Mouse (Mus musculus) kidney, adult 18-20 months (tissue): Measurements from ENCODE around the gene Myo1d.

Experiments used
- DNase-seq: peaks from one replicate; pipeline ENCODE4 v3.0.0; 2021

Myo1d gene

GRCm38 (mm10) chr11:80529149-80529548, 250.7 kb downstream of the Myo1d start:
- DNase-seq: no peak

- DNase-seq: no peak
Measured at GRCm38 (mm10) chr11:80527697-80528096, 252.1 kb downstream of the Myo1d start.

- no peak for DNase-seq
Measured at GRCm38 (mm10) chr11:80524213-80524612, 255.6 kb downstream of the Myo1d start.

GRCm38 (mm10) chr11:80523410-80523809, 256.4 kb downstream of the Myo1d start:
- no peak for DNase-seq

GRCm38 (mm10) chr11:80522852-80523251, 257.0 kb downstream of the Myo1d start:
- DNase-seq: no peak

GRCm38 (mm10) chr11:80521148-80521547, 258.7 kb downstream of the Myo1d start:
- no peak for DNase-seq

GRCm38 (mm10) chr11:80518421-80519367, 261.1 kb downstream of the Myo1d start:
- no peak for DNase-seq

GRCm38 (mm10) chr11:80515895-80516294, 263.9 kb downstream of the Myo1d start:
- DNase-seq: no peak

GRCm38 (mm10) chr11:80515346-80515745, 264.5 kb downstream of the Myo1d start:
- DNase-seq: no peak

GRCm38 (mm10) chr11:80513796-80514195, 266.0 kb downstream of the Myo1d start:
- no peak for DNase-seq

- DNase-seq: no peak
Measured at GRCm38 (mm10) chr11:80512313-80513056, 267.3 kb downstream of the Myo1d start.

GRCm38 (mm10) chr11:80510124-80510523, 269.7 kb downstream of the Myo1d start:
- DNase-seq: no peak

- no peak for DNase-seq
Measured at GRCm38 (mm10) chr11:80509176-80509506, 270.7 kb downstream of the Myo1d start.

GRCm38 (mm10) chr11:80508361-80509175, 271.3 kb downstream of the Myo1d start:
- no peak for DNase-seq

GRCm38 (mm10) chr11:80507791-80508190, 272.0 kb downstream of the Myo1d start:
- no peak for DNase-seq

- DNase-seq: no peak
Measured at GRCm38 (mm10) chr11:80506483-80506882, 273.3 kb downstream of the Myo1d start.

- DNase-seq: no peak
Measured at GRCm38 (mm10) chr11:80505581-80505980, 274.2 kb downstream of the Myo1d start.

GRCm38 (mm10) chr11:80504519-80505385, 275.1 kb downstream of the Myo1d start:
- no peak for DNase-seq

- no peak for DNase-seq
Measured at GRCm38 (mm10) chr11:80503726-80504452, 275.9 kb downstream of the Myo1d start.

GRCm38 (mm10) chr11:80503281-80503680, 276.5 kb downstream of the Myo1d start:
- no peak for DNase-seq

GRCm38 (mm10) chr11:80499550-80499952, 280.3 kb downstream of the Myo1d start:
- DNase-seq: no peak
